Mouse (Mus musculus) layer of hippocampus, postnatal 14 days (tissue): ENCODE data around the gene Shld1. TPM values are rescaled to one million over a fixed set of nuclear protein-coding genes. Genes with fewer than 3 reads are reported as not detected.

Source experiments
- DNase-seq, 2 experiments: peaks; one replicate each; pipeline ENCODE4 v3.0.0; 2021 to 2022; ENCODE audit warnings: low spot score in 2 of 2, mixed read lengths in 1 of 2
- total RNA-seq, 2 experiments: library from RNA; stranded (reverse); gene quantifications; 2 replicates each; pipeline ENCODE4 v1.2.3; 2021

Shld1 gene
- total RNA-seq, 2 experiments from 2014 or later = 9.1 to 9.7 TPM

DNA sequence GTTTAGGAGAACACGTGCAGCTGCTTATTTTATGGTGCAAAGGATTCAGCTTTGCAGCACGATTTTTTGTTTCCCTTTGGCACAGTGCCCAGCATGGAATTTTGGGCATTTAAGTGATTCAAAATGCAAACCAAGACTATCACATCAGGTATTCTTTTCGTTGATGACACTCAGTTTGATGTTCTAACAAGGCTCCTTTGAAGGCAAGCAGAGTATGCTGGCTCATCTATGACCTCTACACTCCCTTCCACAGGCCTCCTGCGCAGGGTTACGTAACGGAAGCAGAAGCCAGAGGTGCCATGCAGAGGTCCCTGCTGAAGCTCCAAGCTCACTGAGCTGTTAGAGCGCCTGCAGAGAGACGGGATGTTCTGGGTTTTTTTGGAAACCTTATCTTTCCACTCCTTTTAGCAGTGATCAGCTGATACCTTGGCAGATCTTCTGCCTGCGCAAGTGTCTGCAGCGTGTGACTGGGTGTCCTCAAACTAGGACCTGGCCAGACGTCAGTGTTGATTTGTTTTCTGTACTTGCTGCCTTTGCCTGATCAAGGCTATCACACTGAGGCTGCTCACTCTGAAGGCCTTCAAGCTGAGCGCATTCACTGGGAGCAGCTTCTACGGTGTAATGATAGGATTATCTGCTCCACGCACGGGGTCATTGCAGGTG lies 3.0 kb downstream of the Shld1 start:
- peak in 1 of 2 experiments; percentile 40 for DNase-seq

- no peak for DNase-seq
Observed at GRCm38 (mm10) chr2:132691731-132692130, 5.0 kb downstream of the Shld1 start.

DNA sequence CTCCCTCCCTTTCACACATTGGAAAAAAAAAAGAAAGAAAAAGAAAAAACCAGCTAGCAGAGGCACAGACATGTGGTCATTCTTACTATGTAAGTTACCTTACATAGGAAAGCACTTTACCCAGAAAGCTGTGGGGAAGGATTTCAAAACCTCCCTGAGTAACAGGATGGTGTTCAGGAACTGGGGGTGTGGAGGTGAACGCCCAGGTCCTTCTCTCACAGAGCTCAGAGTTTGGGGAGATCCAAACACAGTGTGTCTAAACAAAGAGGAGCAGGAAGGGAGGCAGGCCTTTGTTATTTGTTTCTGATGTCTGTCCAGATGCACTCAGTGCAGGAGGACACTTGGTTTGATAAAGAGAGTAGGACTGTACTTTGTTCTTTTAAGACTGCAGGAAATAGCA lies 5.6 kb downstream of the Shld1 start:
- DNase-seq = no peak

- DNase-seq = no peak
Observed at GRCm38 (mm10) chr2:132693980-132694379, 7.2 kb downstream of the Shld1 start.

DNA sequence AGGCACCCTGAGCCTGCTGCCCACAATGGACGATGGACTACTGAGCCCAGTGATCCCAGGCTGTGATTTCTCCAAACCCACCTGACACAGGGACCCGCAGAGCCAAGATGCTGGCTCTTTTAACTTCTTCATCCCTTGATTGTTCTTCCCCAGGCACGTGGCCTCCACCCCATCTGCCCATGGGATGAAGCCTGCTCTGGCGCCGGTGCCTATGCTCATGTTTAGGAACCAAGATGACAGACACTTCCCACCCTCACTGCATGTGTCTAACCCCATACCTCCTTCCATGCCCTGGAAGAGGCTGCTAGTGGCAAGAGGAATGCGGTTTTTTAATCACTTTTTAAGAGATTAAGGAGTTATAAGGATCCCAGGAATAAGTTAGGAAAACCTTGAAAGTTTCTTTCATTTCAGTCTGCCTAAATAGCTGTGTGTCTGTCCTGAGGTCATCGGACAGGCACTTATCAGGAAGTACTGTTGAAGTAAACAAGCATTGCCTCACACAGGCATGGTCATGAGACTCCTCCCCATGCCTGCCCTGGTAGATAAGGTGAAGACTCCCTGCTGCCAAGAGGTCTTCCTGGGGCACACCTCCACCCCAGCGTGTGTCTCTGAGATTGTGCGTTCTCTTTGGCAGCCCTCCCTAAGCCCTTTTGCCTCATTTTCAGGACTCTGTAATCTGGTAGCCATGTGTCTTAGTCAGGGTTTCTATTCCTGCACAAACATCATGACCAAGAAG lies 8.8 kb downstream of the Shld1 start:
- no peak for DNase-seq

GRCm38 (mm10) chr2:132696519-132696918 lies 9.8 kb downstream of the Shld1 start:
- no peak for DNase-seq

- no peak for DNase-seq
Observed at GRCm38 (mm10) chr2:132697256-132697655, 10.5 kb downstream of the Shld1 start.

DNA sequence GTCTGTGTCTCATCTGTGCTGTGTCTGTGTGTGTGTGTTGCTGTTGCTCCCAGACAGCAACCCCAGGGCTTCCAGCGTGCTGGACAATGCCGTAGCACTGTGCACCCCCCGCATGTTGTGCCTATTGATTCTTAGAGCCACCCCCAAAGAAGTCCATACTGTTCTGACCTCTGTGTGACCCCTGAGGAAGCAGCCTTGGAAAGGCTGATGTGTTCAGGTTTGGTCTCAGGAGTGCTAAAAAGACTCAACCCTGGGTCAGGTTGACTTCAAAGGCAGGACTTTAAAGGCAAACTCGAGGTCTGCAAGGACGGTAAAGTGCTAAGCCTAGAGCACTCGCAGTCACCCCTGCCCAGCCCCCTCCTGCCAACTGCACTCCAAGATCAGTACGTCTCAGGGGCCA lies 11.0 kb downstream of the Shld1 start:
- no peak for DNase-seq

DNA sequence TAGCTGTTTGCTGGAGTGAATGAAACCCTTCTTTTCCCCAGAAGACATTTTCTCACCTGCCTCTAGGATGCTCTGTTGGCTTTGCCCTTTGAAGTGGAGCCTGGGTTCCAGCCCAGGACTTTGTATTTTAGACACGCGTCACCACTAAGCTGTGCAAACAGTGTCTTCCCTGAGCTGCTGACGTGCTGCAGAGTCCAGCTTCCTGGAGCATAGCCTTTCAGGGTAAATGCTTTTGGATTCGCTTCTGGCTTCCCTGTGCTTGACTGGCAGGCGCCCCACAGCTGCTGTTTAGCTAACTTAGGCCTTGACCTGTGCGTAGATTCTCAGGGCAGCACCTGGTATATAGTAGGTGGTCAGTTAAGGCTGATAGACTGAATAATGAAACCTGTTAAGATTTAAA lies 11.7 kb downstream of the Shld1 start:
- no peak for DNase-seq

DNA sequence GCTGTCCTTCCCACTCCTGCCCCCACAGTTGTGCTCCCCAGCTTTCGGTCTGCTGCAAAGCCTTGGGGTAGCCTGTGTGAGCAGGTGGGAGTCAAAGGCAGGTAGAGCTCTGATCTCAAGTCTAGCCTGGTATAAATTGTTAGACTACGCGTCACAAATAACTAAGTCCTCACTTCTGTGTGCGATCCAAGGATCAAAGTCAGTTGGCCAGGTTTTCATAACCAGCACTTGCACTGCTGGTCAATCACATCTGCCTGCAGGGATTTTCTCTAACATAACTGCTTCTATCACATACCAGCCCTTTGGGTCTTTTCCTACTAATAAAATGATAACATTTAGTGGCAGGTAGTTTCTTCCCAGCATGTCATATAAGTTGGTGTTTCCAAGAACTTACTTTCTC lies 14.2 kb downstream of the Shld1 start:
- no peak for DNase-seq

DNA sequence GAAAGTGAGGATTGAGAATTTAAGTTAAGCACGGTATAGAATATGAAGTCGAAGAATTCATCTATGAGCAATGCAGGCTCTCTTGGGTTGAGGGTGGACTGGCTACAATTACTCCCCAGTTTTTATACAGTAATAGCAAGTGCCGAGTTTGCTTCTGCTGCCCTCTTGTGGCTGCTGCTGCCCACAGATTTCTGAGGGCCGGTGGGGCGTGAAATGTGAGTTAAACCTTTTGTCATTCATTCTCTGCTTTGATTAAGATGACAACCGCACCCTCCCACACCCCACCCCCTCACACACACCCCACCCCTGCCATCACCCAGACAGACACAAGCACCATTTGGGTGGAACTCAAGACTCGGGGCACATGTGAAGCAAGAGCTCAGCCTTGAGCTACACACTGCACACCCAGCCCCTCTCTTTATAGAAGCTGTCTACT lies 14.7 kb downstream of the Shld1 start:
- DNase-seq = peak; percentile 65 to 74

DNA sequence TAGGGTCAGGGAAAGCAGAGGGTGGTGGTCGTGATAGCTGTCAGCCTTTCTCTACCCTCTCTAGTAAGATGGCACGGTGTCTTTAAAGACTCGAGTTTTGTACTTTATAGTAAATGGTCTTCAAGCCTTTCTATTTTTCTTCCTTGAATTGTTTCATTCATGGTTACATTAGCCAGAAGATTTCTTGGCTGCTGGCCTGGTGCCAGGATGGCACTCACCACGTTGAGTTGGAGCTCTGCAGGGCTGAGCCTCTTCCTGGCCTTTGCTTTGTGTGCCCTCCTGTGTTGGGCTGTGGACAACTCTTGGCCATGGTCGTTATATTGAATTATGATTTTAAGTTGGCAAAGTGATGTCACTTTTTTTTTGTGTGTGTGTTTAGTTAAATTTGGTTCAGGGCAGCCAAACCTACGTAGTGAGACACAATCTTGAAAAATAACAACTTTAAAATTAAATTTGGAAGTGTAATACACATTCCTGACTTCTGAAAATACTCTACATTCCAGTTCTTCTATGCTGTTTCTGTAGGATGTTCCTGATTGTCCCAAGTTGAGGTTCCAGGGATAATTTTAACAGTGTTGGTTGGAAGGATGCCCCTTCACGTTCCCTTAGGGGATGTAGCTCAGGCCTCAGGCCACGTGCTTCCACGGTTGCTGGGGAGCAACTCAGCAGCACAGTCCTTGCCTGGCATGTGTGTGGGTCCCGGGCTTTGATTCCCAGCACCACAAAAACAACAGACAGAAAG lies 18.7 kb downstream of the Shld1 start:
- no peak for DNase-seq

- DNase-seq = no peak
Observed at GRCm38 (mm10) chr2:132706309-132706708, 19.6 kb downstream of the Shld1 start.

- no peak for DNase-seq
Observed at GRCm38 (mm10) chr2:132710488-132710887, 23.8 kb downstream of the Shld1 start.

DNA sequence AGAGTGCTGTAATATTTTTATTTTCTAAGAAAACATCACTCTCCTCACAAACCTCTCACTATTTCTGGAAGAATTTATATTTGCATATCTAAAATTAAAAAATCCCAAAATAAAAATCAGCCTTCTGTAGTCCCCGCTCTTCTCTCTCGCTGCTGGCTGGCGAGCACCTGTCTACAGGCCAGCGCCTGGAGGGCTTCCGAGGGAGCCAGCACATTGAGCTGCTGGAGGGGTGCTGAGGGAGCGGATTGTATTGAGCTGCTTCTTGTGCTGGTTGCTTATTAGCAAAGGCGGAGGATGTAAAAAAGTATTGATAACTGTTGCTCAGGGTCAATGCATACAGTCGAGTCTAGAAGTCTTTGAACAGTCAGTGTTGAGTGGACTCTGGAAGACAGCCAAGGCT lies 25.3 kb downstream of the Shld1 start:
- no peak for DNase-seq

DNA sequence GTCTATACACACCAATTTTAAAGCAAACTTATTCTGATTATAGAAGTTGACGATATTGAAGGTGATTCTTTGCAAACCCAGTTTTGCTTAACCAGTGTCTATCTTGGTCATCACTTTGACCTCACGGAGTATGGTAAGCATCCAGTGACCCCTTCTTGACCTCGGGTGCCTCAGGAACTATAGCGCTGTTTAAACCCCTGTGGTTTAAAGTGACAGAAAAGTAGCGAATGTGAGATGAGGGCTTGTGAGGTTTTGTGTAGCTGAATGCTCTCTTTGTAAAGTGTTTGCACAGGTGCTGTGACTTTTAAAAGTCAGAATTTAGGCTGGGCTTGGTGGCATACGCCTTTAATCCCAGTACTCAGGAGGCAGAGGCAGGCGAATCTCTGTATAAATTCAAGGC lies 27.8 kb downstream of the Shld1 start:
- DNase-seq = no peak

GRCm38 (mm10) chr2:132714946-132715345 lies 28.2 kb downstream of the Shld1 start:
- no peak for DNase-seq

GRCm38 (mm10) chr2:132715421-132716070 lies 28.8 kb downstream of the Shld1 start:
- no peak for DNase-seq

DNA sequence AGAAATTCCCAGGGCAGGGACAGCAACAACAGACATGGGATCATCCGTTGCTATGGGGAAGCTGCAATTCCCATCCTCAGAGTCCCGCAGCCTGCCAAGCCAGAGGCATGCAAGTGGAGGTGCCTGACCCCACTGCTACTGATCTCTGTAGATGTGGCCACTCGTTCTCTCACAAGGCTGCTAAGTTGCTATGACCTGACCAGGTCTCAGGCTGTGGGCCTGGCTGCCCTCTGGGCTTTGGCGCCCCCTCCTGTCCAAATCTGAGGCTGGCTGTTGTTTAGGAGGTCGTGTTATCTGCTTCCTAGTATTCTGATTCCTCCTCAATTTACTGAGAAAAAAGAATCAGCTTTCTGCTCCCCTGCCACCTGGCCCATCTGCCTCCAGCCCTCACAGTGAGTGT lies 29.4 kb downstream of the Shld1 start:
- no peak for DNase-seq

- DNase-seq = no peak
Observed at GRCm38 (mm10) chr2:132716901-132717536, 30.3 kb downstream of the Shld1 start.

GRCm38 (mm10) chr2:132717537-132717912 lies 30.8 kb downstream of the Shld1 start:
- no peak for DNase-seq
